Mouse (Mus musculus): ENCODE results near the gene Saa4.
"Not testable (repeated sequence)": the region's sequence is repeated elsewhere in the genome, so short reads cannot be mapped to it uniquely, and the experiment has no call there.

Saa4 gene

DNA sequence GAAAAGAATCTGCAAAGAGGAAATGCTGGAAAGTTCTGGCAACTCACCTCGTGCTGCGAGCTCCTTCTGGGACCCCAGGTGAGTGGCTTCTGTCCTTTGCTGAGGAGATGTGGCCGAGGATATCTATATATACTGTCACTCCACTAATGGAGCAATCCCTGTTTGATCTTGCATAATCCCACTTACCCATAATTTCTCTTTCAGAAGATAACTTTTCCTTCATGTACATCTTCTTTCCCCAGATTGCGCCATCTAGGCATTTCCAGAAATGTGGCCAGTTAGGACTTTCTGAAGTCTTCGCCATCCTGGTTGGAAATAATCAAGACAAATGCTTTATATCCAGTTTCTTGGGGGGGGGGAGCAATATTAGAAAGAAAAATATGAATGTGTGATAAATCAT, 16.8 kb downstream of the Saa4 start, which contains the start of gene Saa3:
TSS of gene Saa3 (minus strand) at position 101 of the 400 bp plus-strand sequence.
- no peak for DNase-seq

DNA sequence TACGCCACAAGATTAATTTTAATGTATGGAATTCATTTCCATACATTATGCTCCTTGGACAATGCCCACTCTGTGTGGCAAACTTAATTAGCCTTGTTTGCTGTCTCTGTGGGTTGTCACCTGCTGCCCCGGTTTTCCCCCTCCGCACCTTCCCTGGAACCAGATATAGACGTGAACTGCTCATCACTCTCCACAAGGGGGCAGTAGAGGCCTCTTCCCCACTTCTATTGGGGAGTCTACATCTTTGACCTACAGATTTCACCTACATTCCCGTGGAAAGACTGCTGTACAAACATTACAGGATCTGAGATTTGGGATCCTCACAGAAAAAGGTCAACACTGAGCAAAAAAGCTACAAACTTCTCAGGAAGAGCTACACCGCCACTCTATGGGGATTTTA, 17.9 kb downstream of the Saa4 start:
- peak; percentile 85 for DNase-seq

DNA sequence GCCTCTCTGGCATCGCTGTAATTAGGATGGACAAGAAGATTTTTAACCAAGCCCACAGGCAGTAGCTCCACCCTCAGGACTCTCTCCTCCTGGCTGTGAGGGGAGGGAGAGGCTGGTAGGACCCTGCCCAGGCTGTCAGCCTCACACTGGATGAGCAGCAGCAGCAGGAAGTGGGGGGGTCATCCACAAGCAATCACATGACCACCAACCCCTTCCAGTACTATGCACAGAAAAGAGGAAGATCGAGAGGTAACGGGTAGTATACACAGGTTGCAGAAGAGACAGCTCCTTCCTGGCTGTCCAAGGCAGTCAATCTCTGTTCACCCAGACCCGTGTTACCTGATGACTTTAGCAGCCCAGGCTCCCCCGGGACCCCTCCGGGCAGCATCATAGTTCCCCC, 20.2 kb downstream of the Saa4 start:
- DNase-seq: no peak

GRCm38 (mm10) chr7:46710390-46710844, 22.0 kb downstream of the Saa4 start, which contains the start of gene Saal1:
TSS of gene Saal1 (minus strand) at chr7:46710680.
- DNase-seq: peak; percentile 84

DNA sequence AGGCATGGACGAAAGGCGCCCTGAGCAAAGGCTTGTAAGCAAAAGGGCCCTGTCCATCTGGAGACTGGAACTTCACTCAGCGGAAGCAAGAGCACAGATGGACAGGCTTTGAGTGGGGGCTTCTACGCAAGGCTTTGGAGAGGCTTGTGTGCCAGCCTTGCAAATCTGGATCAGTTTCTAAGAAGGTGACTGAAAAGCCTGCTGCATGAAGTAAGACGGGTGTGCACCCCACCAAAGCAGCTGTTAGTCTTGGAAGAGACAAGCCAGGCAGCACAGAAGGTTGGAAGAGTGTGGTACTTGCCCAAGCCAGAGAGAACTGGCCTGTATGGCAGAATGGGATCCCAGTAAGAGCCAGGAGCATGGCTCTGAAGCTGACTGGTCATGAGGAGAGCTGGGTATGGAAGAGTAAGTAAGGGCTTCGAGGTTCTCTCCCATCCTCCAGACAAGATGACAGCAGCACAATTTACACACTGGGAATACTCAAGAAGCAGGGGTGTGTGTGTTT, 31.8 kb downstream of the Saa4 start:
- DNase-seq: no peak

- DNase-seq: no peak
Observed at GRCm38 (mm10) chr7:46696754-46697153, 35.6 kb downstream of the Saa4 start.

DNA sequence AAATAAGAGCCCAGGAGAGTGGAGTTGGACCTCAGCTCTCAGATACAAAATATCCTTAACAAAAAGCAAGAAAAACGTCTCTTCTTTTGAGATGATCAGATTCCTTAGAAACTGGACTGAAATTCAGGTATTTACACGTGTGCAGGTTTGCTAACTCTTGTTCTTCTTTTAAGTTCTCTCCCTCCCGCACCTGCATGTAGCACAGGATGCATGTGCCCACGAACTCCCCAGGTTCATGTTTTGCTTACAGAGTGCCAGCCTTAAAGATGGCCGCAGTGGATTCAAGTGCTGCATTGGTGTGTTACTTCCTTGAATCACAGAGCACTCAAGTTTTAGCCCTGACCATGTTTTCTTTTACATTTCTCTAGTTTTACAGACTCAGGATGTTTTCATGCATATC, 45.6 kb downstream of the Saa4 start:
- no peak for DNase-seq

- no peak for DNase-seq
Observed at GRCm38 (mm10) chr7:46680732-46681131, 51.7 kb downstream of the Saa4 start.

DNA sequence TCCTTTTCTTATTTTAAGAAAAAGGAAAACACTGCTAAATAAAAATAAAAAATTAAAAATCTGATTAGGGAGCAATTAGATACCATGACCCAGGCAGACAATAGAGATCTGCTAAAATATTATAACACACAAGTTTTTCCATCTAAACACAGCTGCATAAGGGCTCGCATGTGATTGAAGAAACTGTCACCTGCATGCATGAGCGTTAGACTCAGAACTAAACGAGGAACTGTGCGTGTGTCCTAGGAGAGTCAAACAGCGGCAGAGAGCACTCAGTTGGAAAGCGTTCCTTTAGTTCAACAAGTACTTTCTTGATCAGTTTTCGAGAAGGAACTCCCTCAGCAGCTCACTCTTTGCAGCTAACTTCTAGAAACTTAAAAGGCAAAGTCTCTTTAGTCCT, 53.4 kb downstream of the Saa4 start:
- DNase-seq: not testable (repeated sequence)

DNA sequence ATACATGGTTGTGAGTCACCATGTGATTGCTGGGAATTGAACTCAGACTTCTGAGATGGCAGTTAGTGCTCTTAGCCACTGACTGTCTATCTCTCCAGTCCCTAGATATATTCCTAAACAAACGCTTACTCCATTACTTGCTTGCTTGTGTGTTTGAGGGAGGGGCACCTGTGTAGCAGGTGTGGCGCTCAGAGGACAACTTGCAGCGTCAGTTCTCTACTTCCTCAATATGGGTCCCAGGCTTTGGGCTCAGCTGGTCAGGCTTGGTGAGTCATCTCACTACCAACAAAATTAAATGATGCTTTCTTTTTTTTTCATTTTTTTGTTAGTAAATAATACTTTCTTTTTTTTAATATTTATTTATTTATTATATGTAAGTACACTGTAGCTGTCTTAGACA, 54.0 kb downstream of the Saa4 start:
- no peak for DNase-seq

All from cerebellum, adult 8-10 months (tissue).